Mouse (Mus musculus) liver, embryonic 12.5 days (tissue): ENCODE measurements around the gene Cdk15. TPM values are rescaled to one million over a fixed set of nuclear protein-coding genes. Genes with fewer than 3 reads are reported as not detected.

Experiments used
- ATAC-seq: fragments of 200-750 bp; cut with Nextera tagmentation; 2 replicates; pipeline ENCODE4 v1.8.0; 2017; ENCODE audit warnings: moderate number of reproducible peaks, mild to moderate bottlenecking, moderate library complexity
- H3K27ac ChIP-seq: fragments of 300-500 bp; sonication (generic); 2 replicates; pipeline ENCODE4 v1.5.1; 2016; ENCODE audit warnings: mild to moderate bottlenecking
- H3K27me3 ChIP-seq: fragments of 300-500 bp; sonication (generic); replicated peaks from 2 replicates; pipeline ENCODE4 v1.6.1; 2016; ENCODE audit warnings: mild to moderate bottlenecking, moderate library complexity
- H3K36me3 ChIP-seq: fragments of 300-500 bp; sonication (generic); 2 replicates; pipeline ENCODE4 v1.6.1; 2016; ENCODE audit warnings: mild to moderate bottlenecking, moderate library complexity
- H3K4me1 ChIP-seq: fragments of 300-500 bp; sonication (generic); 2 replicates; pipeline ENCODE4 v1.6.1; 2016
- H3K4me2 ChIP-seq: fragments of 300-500 bp; sonication (generic); 2 replicates; pipeline ENCODE4 v1.6.1; 2016; ENCODE audit warnings: mild to moderate bottlenecking, moderate library complexity
- H3K4me3 ChIP-seq: fragments of 300-500 bp; sonication (generic); 2 replicates; pipeline ENCODE4 v1.5.1; 2016; ENCODE audit warnings: mild to moderate bottlenecking, moderate library complexity
- H3K9ac ChIP-seq: fragments of 300-500 bp; sonication (generic); 2 replicates; pipeline ENCODE4 v1.6.1; 2016; ENCODE audit warnings: mild to moderate bottlenecking, moderate library complexity
- H3K9me3 ChIP-seq: fragments of 300-500 bp; sonication (generic); replicated peaks from 2 replicates; pipeline ENCODE4 v1.6.1; 2016; ENCODE audit warnings: mild to moderate bottlenecking, moderate library complexity
- WGBS: fragments of 180-500 bp; shearing (Covaris S2); methylation state at CpG from one replicate; pipeline ENCODE4 v1.1.7; 2016; ENCODE audit not compliant: insufficient replicate concordance; 5-methylcytosine and 5-hydroxymethylcytosine counted together
- polyA plus RNA-seq: library from polyadenylated mRNA; unstranded; fragments of >200 nt; fragmentation: Nextera tagmentation; extraction: Ambion mirVana; gene quantifications from 2 replicates; pipeline ENCODE4 v1.2.1, GENCODE M21; 2016

The Cdk15 gene
- polyA plus RNA-seq, 1 experiment from 2014 or later, result not detected

- no peak for ATAC-seq
- Histone ChIP-seq H3K9ac (no peak overlapping the region), H3K27me3 (peaks cover 9% of the 10 kb centered on the region), H3K9me3 (no peaks in the 10 kb centered on the region), H3K36me3 (no peaks in the 10 kb centered on the region), H3K4me1 (peaks cover 6% of the 10 kb centered on the region; the same call in 1 of the 2 replicates), H3K27ac (no peak overlapping the region), H3K4me3 (no peak overlapping the region), H3K4me2 (no peak overlapping the region)
- WGBS, result 77% methylated on average over 1 of the region's 1 CpGs
Observed at GRCm38 (mm10) chr1:59336256-59336655, 79.5 kb downstream of the Cdk15 start.

DNA sequence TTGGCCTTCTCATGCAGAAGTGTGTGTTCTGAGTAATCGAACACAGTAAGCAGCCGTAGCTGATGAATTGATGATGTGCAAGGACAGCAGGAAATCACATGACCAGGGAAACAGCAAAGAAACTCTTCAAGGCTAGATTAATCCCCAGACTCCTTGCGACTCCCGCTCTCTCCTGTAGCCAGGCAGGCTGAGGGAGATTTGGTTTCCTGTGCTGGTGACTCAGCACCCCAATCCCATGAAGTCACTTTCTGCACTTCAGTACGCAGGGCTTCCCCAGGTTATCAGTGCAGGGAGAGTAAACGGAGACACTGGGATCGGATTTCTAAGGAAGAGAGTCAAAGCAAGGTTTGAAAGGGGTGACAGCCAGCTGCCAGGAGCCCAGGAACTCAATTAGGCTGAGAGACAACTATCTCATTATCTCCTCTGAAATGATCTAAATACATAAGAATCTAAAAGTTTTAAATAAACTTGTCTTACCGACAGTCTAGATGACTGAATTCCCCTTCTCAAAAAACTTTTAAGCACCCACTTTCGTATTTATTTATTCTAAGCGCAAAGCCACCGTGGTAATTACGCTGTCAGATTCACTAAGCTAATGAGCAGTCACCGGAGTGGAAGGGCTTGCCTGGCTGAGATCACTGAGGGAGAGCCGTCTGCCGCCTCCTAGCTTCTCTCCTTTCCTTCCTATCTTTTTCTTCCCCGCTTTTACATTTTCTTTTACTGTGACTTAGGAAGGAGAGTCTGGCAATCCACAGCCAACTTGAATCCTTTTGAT is 84.3 kb downstream of the Cdk15 start:
- H3K27me3 ChIP-seq, result peaks cover 10% of the 10 kb centered on the region
- no peaks in the 10 kb centered on the region for H3K36me3 ChIP-seq
- WGBS, result 19% methylated on average over 16 of the region's 16 CpGs
- ATAC-seq, result no peak
- H3K4me3 ChIP-seq, result no peak overlapping the region
- 0 out of 2 replicates have a peak overlapping the region, but pooled peaks have one; percentile 10 for H3K4me2 ChIP-seq
- peaks cover 6% of the 10 kb centered on the region; the same call in 1 of the 2 replicates for H3K4me1 ChIP-seq
- H3K27ac ChIP-seq, result no peak overlapping the region
- no peak overlapping the region for H3K9ac ChIP-seq
- no peaks in the 10 kb centered on the region for H3K9me3 ChIP-seq

DNA sequence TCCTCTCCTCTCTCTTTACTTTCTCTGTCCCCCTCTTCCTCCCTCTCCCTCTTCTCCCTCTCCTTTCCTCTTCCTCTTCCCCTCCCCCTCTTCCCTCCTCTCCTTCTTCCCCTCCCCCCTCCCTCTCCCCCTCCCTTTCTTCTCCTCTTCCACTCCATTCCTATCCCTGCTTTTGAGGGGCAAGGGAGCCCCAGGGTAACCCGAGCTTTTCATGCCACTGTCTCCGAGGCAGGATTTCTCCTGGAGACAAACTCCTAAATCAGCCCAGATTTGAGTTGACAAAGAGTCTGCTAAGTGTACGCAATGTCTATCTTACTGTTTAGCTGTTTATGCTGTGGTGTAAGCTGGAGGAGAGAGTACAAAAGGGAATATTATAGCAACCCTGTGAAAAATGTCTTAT is 85.0 kb downstream of the Cdk15 start:
- no peaks in the 10 kb centered on the region for H3K36me3 ChIP-seq
- ATAC-seq, result no peak
- 48% methylated on average over 3 of the region's 3 CpGs for WGBS

DNA sequence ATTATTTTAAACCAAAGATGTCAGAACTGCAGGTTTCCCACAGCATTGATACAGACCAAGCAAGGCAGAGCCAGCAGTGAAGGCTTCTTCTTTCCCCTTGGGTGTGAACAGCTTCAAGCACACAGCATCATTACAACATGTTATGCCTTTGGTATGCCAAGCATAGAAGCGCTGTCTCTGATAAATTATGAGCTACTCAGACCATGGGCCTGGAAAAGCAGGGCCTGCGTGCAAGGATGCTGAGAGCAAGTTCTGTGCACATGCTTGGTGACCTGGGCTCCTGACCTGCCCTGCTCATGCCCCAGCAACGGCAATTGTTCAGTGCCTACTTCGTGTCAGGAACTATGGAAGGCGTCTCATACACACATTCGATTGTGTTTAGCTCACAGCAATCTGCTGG is 85.4 kb downstream of the Cdk15 start:
- Histone ChIP-seq H3K4me1 (peaks cover 6% of the 10 kb centered on the region; the same call in 1 of the 2 replicates), H3K9me3 (no peaks in the 10 kb centered on the region), H3K36me3 (no peaks in the 10 kb centered on the region), H3K27ac (no peak overlapping the region), H3K4me3 (no peak overlapping the region), H3K27me3 (peaks cover 10% of the 10 kb centered on the region), H3K4me2 (no peak overlapping the region), H3K9ac (no peak overlapping the region)
- ATAC-seq, result no peak
- WGBS, result 74% methylated on average over 6 of the region's 6 CpGs

More for the DNA sequence above, 85.0 kb downstream of the Cdk15 start:
- Histone ChIP-seq H3K4me1 (peaks cover 6% of the 10 kb centered on the region; the same call in 1 of the 2 replicates), H3K9ac (no peak overlapping the region), H3K4me3 (no peak overlapping the region), H3K27me3 (peaks cover 10% of the 10 kb centered on the region), H3K9me3 (no peaks in the 10 kb centered on the region), H3K4me2 (no peak overlapping the region), H3K27ac (no peak overlapping the region)

DNA sequence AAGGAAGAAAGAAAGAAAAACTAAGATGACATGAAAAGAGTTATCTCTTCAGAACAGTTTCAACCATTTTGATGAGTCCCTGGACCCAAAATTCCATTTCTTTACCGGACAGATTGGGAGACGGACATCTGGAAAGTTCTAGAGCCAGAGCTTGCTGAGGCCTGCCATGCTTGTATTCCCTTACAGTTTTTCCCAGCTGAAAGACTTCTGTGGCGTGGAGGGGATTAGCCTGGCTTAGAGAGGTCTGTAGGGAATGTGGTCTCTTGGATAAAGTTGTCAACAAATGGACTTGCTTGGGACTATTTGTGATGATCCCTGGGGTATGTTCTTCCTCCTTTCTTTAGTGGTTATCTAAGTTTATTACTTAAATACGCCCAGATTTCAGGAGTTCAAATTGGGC is 96.0 kb downstream of the Cdk15 start:
- 55% methylated on average over 4 of the region's 4 CpGs for WGBS

GRCm38 (mm10) chr1:59355440-59355839 is 98.7 kb downstream of the Cdk15 start:
- ATAC-seq, result peak; percentile 81
- 36% methylated on average over 9 of the region's 9 CpGs for WGBS
- no peak overlapping the region for H3K4me3 ChIP-seq
- no peaks in the 10 kb centered on the region for H3K9me3 ChIP-seq
- no peaks in the 10 kb centered on the region for H3K27me3 ChIP-seq
- H3K4me1 ChIP-seq, result peaks cover 22% of the 10 kb centered on the region
- peak overlapping the region; percentile 27; the same call in 1 of the 2 replicates for H3K27ac ChIP-seq
- no peak overlapping the region for H3K9ac ChIP-seq
- H3K4me2 ChIP-seq, result peak overlapping the region; percentile 46
- no peaks in the 10 kb centered on the region for H3K36me3 ChIP-seq

More for the DNA sequence above, 96.0 kb downstream of the Cdk15 start:
- Histone ChIP-seq H3K4me1 (peaks cover 9% of the 10 kb centered on the region), H3K9ac (no peak overlapping the region), H3K27ac (no peak overlapping the region), H3K9me3 (peaks cover 3% of the 10 kb centered on the region; the same call in 1 of the 2 replicates), H3K4me3 (no peak overlapping the region), H3K4me2 (no peak overlapping the region), H3K36me3 (no peaks in the 10 kb centered on the region), H3K27me3 (no peaks in the 10 kb centered on the region)
- ATAC-seq, result no peak

DNA sequence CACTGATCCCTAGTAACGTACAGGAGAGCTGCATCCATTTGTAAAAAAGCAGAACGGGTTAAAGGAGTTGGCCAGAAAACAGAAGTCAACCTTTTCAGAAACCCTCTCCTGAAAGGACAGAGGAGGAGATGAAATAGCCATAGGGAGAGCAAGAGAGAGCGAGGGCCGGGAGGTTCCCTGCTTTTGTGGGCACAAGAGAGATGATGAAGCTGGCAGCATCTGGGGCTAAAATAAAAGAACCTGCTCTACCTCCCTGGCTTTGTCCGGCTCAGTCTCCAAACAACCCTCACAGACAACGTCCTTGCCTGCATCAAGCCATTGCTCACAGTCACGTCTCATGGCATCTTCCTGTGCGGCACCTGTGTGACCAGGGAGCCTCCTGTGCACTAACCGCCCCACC is 102.4 kb downstream of the Cdk15 start:
- Histone ChIP-seq H3K4me1 (peaks cover 47% of the 10 kb centered on the region), H3K9ac (no peak overlapping the region), H3K27ac (no peak overlapping the region), H3K27me3 (no peaks in the 10 kb centered on the region), H3K9me3 (no peaks in the 10 kb centered on the region), H3K36me3 (no peaks in the 10 kb centered on the region), H3K4me3 (no peak overlapping the region), H3K4me2 (no peak overlapping the region)
- ATAC-seq, result no peak
- WGBS, result 79% methylated on average over 9 of the region's 9 CpGs

- no peaks in the 10 kb centered on the region for H3K36me3 ChIP-seq
- H3K4me3 ChIP-seq, result no peak overlapping the region
- no peaks in the 10 kb centered on the region for H3K27me3 ChIP-seq
- WGBS, result 39% methylated on average over 3 of the region's 3 CpGs
- ATAC-seq, result no peak
- H3K9ac ChIP-seq, result no peak overlapping the region
- peaks cover 51% of the 10 kb centered on the region for H3K4me1 ChIP-seq
- no peak overlapping the region for H3K4me2 ChIP-seq
- no peaks in the 10 kb centered on the region for H3K9me3 ChIP-seq
- H3K27ac ChIP-seq, result peak overlapping the region; percentile 36; the same call in 1 of the 2 replicates
Observed at GRCm38 (mm10) chr1:59360834-59361233, 104.1 kb downstream of the Cdk15 start.

- Histone ChIP-seq H3K4me1 (peaks cover 48% of the 10 kb centered on the region), H3K4me3 (no peak overlapping the region), H3K9ac (no peak overlapping the region), H3K27ac (no peak overlapping the region), H3K4me2 (no peak overlapping the region), H3K9me3 (no peaks in the 10 kb centered on the region), H3K27me3 (no peaks in the 10 kb centered on the region), H3K36me3 (no peaks in the 10 kb centered on the region)
- 35% methylated on average over 4 of the region's 4 CpGs for WGBS
- peak; percentile 51; the same call in 1 of the 2 replicates for ATAC-seq
Observed at GRCm38 (mm10) chr1:59361460-59361859, 104.8 kb downstream of the Cdk15 start.

- no peaks in the 10 kb centered on the region for H3K27me3 ChIP-seq
- H3K9me3 ChIP-seq, result no peaks in the 10 kb centered on the region
- H3K9ac ChIP-seq, result no peak overlapping the region
- no peak for ATAC-seq
- 64% methylated on average over 4 of the region's 4 CpGs for WGBS
- no peak overlapping the region for H3K27ac ChIP-seq
- no peaks in the 10 kb centered on the region for H3K36me3 ChIP-seq
- no peak overlapping the region for H3K4me3 ChIP-seq
- peaks cover 51% of the 10 kb centered on the region for H3K4me1 ChIP-seq
- no peak overlapping the region for H3K4me2 ChIP-seq
Observed at GRCm38 (mm10) chr1:59361966-59362365, 105.3 kb downstream of the Cdk15 start.

DNA sequence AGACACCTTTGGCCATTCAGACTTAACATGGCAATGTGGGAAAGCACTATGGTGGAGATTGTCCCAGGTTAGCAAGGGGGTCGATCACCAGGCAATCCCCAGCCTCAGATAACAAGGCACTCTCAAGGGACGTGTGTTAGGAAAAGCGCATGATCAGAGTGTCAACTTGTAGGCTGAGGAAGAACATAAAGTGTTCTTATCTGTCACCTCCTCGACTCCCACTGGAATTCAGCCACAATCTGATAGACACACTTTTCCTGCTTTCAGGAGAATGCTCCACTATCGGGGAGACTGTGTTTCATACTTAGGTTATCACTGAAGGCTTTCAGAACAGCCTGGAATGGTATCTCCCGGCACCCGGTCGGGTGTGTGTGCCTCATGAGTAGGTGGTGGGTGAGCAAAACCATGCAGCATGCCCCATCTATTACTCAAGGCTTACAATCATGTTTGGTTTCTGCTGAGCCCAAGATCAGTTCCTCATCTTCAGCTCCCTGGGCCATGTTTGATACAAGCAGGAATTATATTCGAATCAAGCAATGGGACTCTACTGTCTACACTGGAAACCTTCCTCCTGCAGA is 107.8 kb downstream of the Cdk15 start:
- WGBS, result 20% methylated on average over 9 of the region's 9 CpGs
- no peak for ATAC-seq
- no peaks in the 10 kb centered on the region for H3K27me3 ChIP-seq
- H3K4me3 ChIP-seq, result no peak overlapping the region
- no peaks in the 10 kb centered on the region for H3K36me3 ChIP-seq
- H3K27ac ChIP-seq, result no peak overlapping the region
- no peaks in the 10 kb centered on the region for H3K9me3 ChIP-seq
- H3K4me2 ChIP-seq, result no peak overlapping the region
- no peak overlapping the region for H3K9ac ChIP-seq
- H3K4me1 ChIP-seq, result peaks cover 73% of the 10 kb centered on the region

DNA sequence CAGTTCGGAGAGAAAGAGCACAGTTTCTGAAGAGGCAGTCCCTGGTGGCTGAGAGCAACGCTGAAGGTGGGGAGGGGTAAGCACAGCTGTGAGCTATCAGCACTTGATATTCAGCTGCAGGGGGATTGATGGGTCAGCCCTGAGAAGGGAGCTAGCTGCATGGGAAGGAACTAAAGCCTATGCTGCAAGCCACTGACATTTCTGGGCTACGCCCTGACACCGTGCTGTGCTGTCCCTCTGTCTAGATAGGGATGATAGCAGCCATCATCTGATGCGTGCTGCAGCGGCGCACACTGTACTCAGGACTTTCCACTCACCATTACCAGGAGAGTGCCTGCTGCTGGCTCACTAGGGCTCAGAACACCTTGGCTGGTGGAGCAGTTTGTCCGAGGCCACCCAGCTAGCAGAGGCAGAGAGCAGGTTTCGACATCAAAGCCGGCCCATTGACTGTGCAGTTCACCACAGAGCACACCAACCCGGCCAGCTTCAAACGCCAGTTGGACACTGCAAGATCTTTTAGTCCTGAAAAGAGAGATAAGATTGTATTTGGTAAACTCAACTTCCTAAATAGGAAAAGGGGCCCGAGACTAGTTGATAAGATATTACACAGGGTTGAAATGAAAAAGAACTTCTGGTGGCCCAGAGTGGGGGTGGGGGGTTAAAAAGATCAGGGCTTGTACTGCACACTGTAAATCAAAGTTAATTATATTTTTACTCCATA is 111.4 kb downstream of the Cdk15 start:
- peak; percentile 86 for ATAC-seq
- Histone ChIP-seq H3K4me3 (peak overlapping the region; percentile 21; the same call in 1 of the 2 replicates), H3K27ac (peak overlapping the region; percentile 70), H3K27me3 (no peaks in the 10 kb centered on the region), H3K4me2 (peak overlapping the region; percentile 60), H3K4me1 (peaks cover 46% of the 10 kb centered on the region), H3K9ac (peak overlapping the region; percentile 47), H3K9me3 (no peaks in the 10 kb centered on the region), H3K36me3 (no peaks in the 10 kb centered on the region)
- WGBS, result 2% methylated on average over 13 of the region's 13 CpGs
